Mouse (Mus musculus) brain, embryonic 14.5 days (tissue): ENCODE results near the gene Col1a2. TPM values are rescaled to one million over a fixed set of nuclear protein-coding genes. Genes with fewer than 3 reads are reported as not detected.

Experiments
- DNase-seq: peaks from one replicate; pipeline ENCODE4 v3.0.0-alpha.2; 2011; ENCODE audit warnings: low read depth
- CTCF ChIP-seq: fragments of 200-500 bp; IDR thresholded peaks from 2 replicates; pipeline ENCODE4 v1.5.1; 2012; ENCODE audit warnings: inconsistent platforms, mild to moderate bottlenecking, moderate library complexity, borderline replicate concordance; ENCODE audit not compliant: insufficient read depth, insufficient read length; ENCODE audit errors: extremely low read depth
- POLR2A ChIP-seq: fragments of 200-500 bp; IDR thresholded peaks from 2 replicates; pipeline ENCODE4 v1.6.1; 2012; ENCODE audit warnings: mild to moderate bottlenecking, inconsistent platforms, borderline replicate concordance; ENCODE audit not compliant: poor library complexity, insufficient read depth, insufficient read length, severe bottlenecking; ENCODE audit errors: extremely low read depth
- polyA plus RNA-seq: library from polyadenylated mRNA; depleted of rRNA; stranded (reverse); fragments of >200 nt; gene quantifications from 2 replicates; pipeline ENCODE4 v1.2.3, GENCODE M21; 2012

Gene Col1a2
- polyA plus RNA-seq, 1 experiment, result 187 TPM

GRCm38 (mm10) chr6:4496428-4496827, 8.2 kb upstream of the Col1a2 start:
- no peak for DNase-seq
- TF ChIP-seq CTCF (no peak), POLR2A (no peak)

- no peak for DNase-seq
- TF ChIP-seq POLR2A, result no peak
- TF ChIP-seq CTCF, result no peak
These were observed 1.5 kb upstream of the Col1a2 start for GRCm38 (mm10) chr6:4503106-4503505.

- TF ChIP-seq CTCF (no peak), POLR2A (no peak)
- DNase-seq, result peak; percentile 40
These were observed 764 bp downstream of the Col1a2 start for GRCm38 (mm10) chr6:4505158-4505997.

GRCm38 (mm10) chr6:4506106-4506505, 1.5 kb downstream of the Col1a2 start:
- no peak for TF ChIP-seq POLR2A
- TF ChIP-seq CTCF, result peak; percentile 36; the same call in 1 of the 2 replicates
- no peak for DNase-seq

- TF ChIP-seq POLR2A (no peak), CTCF (no peak)
- DNase-seq, result no peak
These were observed 2.2 kb downstream of the Col1a2 start for GRCm38 (mm10) chr6:4506791-4507190.

- no peak for DNase-seq
- TF ChIP-seq CTCF, result no peak
- TF ChIP-seq POLR2A, result no peak
These were observed 2.7 kb downstream of the Col1a2 start for GRCm38 (mm10) chr6:4507323-4507722.

GRCm38 (mm10) chr6:4508279-4508678, 3.7 kb downstream of the Col1a2 start:
- TF ChIP-seq POLR2A, result no peak
- no peak for TF ChIP-seq CTCF
- no peak for DNase-seq

- no peak for DNase-seq
- TF ChIP-seq CTCF (no peak), POLR2A (no peak)
These were observed 4.8 kb downstream of the Col1a2 start for GRCm38 (mm10) chr6:4509395-4509794.

GRCm38 (mm10) chr6:4514671-4515070, 10.1 kb downstream of the Col1a2 start:
- TF ChIP-seq POLR2A (no peak), CTCF (no peak)
- no peak for DNase-seq

GRCm38 (mm10) chr6:4521031-4521430, 16.4 kb downstream of the Col1a2 start:
- TF ChIP-seq CTCF, result no peak
- no peak for TF ChIP-seq POLR2A
- DNase-seq, result no peak

- DNase-seq, result peak; percentile 70
- no peak for TF ChIP-seq CTCF
- TF ChIP-seq POLR2A, result no peak
These were observed 23.8 kb downstream of the Col1a2 start for GRCm38 (mm10) chr6:4528439-4528838.

- DNase-seq, result no peak
- TF ChIP-seq POLR2A, result no peak
These were observed 26.4 kb downstream of the Col1a2 start for GRCm38 (mm10) chr6:4530986-4531385.
